Mouse (Mus musculus): ENCODE data around the gene Pik3ca. TPM values are rescaled to one million over a fixed set of nuclear protein-coding genes. Genes with fewer than 3 reads are reported as not detected.
"Not testable (repeated sequence)": the region's sequence is repeated elsewhere in the genome, so short reads cannot be mapped to it uniquely, and the experiment has no call there.

The Pik3ca gene
- total RNA-seq, 1 experiment from 2014 or later: 63.8 TPM

- no peak for DNase-seq
Measured at GRCm38 (mm10) chr3:32402990-32403885, 5.8 kb downstream of the Pik3ca start.

GRCm38 (mm10) chr3:32405699-32406098 lies 8.2 kb downstream of the Pik3ca start:
- DNase-seq: no peak

- DNase-seq: no peak
Measured at GRCm38 (mm10) chr3:32406804-32407203, 9.3 kb downstream of the Pik3ca start.

GRCm38 (mm10) chr3:32408811-32409273 lies 11.4 kb downstream of the Pik3ca start:
- no peak for DNase-seq

- DNase-seq: no peak
Measured at GRCm38 (mm10) chr3:32412502-32413044, 15.1 kb downstream of the Pik3ca start.

GRCm38 (mm10) chr3:32414381-32414780 lies 16.9 kb downstream of the Pik3ca start:
- no peak for DNase-seq

- no peak for DNase-seq
Measured at GRCm38 (mm10) chr3:32415370-32416309, 18.2 kb downstream of the Pik3ca start.

- DNase-seq: no peak
Measured at GRCm38 (mm10) chr3:32417751-32418211, 20.3 kb downstream of the Pik3ca start.

- DNase-seq: no peak
Measured at GRCm38 (mm10) chr3:32419866-32420265, 22.4 kb downstream of the Pik3ca start.

- no peak for DNase-seq
Measured at GRCm38 (mm10) chr3:32421115-32422054, 23.9 kb downstream of the Pik3ca start.

- DNase-seq: no peak
Measured at GRCm38 (mm10) chr3:32427695-32428094, 30.2 kb downstream of the Pik3ca start.

- DNase-seq: no peak
Measured at GRCm38 (mm10) chr3:32428361-32428760, 30.9 kb downstream of the Pik3ca start.

GRCm38 (mm10) chr3:32428921-32429320 lies 31.4 kb downstream of the Pik3ca start:
- DNase-seq: peak; percentile 15

GRCm38 (mm10) chr3:32429351-32429750 lies 31.9 kb downstream of the Pik3ca start:
- DNase-seq: not testable (repeated sequence)

- peak; percentile 12 for DNase-seq
Measured at GRCm38 (mm10) chr3:32430394-32430793, 32.9 kb downstream of the Pik3ca start.

- no peak for DNase-seq
Measured at GRCm38 (mm10) chr3:32434016-32434415, 36.5 kb downstream of the Pik3ca start.

GRCm38 (mm10) chr3:32436101-32436500 lies 38.6 kb downstream of the Pik3ca start:
- DNase-seq: no peak

GRCm38 (mm10) chr3:32437297-32437696 lies 39.8 kb downstream of the Pik3ca start:
- no peak for DNase-seq

- no peak for DNase-seq
Measured at GRCm38 (mm10) chr3:32437820-32438219, 40.3 kb downstream of the Pik3ca start.

- DNase-seq: peak; percentile 24
Measured at GRCm38 (mm10) chr3:32438716-32439115, 41.2 kb downstream of the Pik3ca start.

- DNase-seq: no peak
Measured at GRCm38 (mm10) chr3:32441710-32442109, 44.2 kb downstream of the Pik3ca start.
